Mouse (Mus musculus): ENCODE data around the gene Zbtb22. TPM values are rescaled to one million over a fixed set of nuclear protein-coding genes. Genes with fewer than 3 reads are reported as not detected.
"Not testable (repeated sequence)": the region's sequence is repeated elsewhere in the genome, so short reads cannot be mapped to it uniquely, and the experiment has no call there.

Zbtb22 gene
- polyA plus RNA-seq, 1 experiment from 2014 or later, result 7.9 TPM

DNA sequence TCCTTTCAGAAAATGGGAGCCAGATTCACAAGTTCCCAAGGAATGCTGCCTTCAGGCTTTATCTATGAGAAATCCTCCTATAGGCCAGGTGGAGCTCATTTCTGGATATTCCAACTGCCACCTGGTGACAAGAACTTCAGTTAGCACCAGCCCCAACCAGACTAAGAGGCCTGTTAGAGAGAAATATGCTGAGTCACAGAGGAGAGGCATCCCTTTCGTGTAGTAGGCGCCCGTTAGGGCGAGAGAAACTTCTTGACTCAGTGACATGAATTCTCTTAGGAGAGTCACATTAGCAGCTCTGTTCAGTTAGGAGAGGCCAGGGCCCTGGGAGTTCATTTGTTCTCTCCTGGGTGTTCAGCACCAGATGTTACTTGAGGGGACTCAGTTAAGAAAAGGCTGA, 16.1 kb upstream of the Zbtb22 start:
- no peaks in the 10 kb centered on the region for H3K9me3 ChIP-seq (ENCODE audit: low read length)

GRCm38 (mm10) chr17:33900281-33900988, 15.3 kb upstream of the Zbtb22 start:
- H3K27me3 ChIP-seq (ENCODE audit: insufficient read depth, low read length), result no peaks in the 10 kb centered on the region
- H3K4me2 ChIP-seq (ENCODE audit: low read depth, low read length), result 0 out of 2 replicates have a peak overlapping the region, but pooled peaks have one; percentile 10
- WGBS (ENCODE audit: insufficient replicate concordance), result 62% methylated on average over 7 of the region's 7 CpGs
- H3K9ac ChIP-seq (replicated peaks), result no peak overlapping the region
- H3K4me1 ChIP-seq (ENCODE audit: insufficient read depth), result peaks cover 29% of the 10 kb centered on the region
- no peaks in the 10 kb centered on the region for H3K9me3 ChIP-seq (ENCODE audit: low read length)
- H3K36me3 ChIP-seq (replicated peaks; ENCODE audit: insufficient read depth, low read length), result no peaks in the 10 kb centered on the region
- no peak overlapping the region for H3K4me3 ChIP-seq (ENCODE audit: low read depth, low read length)
- peak overlapping the region; percentile 64 for H3K27ac ChIP-seq (ENCODE audit: low read depth)
- DNase-seq (no peak), ATAC-seq (no peak)
- TF ChIP-seq EP300 (IDR thresholded peaks at IDR 0.05; ENCODE audit: low read depth), result no peak
- no peak for TF ChIP-seq CTCF (IDR thresholded peaks at IDR 0.05; ENCODE audit: low read depth)

More for the DNA sequence above, 16.1 kb upstream of the Zbtb22 start:
- H3K36me3 ChIP-seq (replicated peaks; ENCODE audit: insufficient read depth, low read length), result no peaks in the 10 kb centered on the region
- H3K4me1 ChIP-seq (ENCODE audit: insufficient read depth), result peaks cover 29% of the 10 kb centered on the region
- no peaks in the 10 kb centered on the region for H3K27me3 ChIP-seq (ENCODE audit: insufficient read depth, low read length)
- H3K9ac ChIP-seq (replicated peaks), result no peak overlapping the region
- H3K4me2 ChIP-seq (ENCODE audit: low read depth, low read length), result no peak overlapping the region
- DNase-seq (no peak), ATAC-seq (peak; percentile 62)
- H3K27ac ChIP-seq (ENCODE audit: low read depth), result peak overlapping the region; percentile 64
- no peak overlapping the region for H3K4me3 ChIP-seq (ENCODE audit: low read depth, low read length)
- WGBS (ENCODE audit: insufficient replicate concordance), result 32% methylated on average over 4 of the region's 4 CpGs
- no peak for TF ChIP-seq CTCF (IDR thresholded peaks at IDR 0.05; ENCODE audit: low read depth)
- peak; percentile 43; the same call in 1 of the 2 replicates for TF ChIP-seq EP300 (IDR thresholded peaks at IDR 0.05; ENCODE audit: low read depth)

DNA sequence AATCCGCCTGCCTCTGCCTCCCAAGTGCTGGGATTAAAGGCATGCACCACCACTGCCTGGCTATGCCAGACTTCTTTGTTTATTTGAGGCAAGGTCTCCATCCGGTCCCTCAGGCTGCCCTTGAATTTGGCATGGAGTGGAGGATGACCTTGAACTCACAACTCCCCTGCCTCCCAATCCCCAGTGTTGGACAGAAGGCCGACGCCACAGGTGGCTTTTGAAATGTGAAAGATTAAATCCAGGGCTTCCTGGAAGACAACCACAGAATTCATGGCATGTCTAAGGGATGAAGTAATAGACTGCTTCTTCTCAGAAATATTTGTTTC, 14.8 kb upstream of the Zbtb22 start:
- Histone ChIP-seq H3K9ac (replicated peaks) (no peak overlapping the region), H3K4me3 (ENCODE audit: low read depth, low read length) (no peak overlapping the region), H3K4me1 (ENCODE audit: insufficient read depth) (peaks cover 29% of the 10 kb centered on the region), H3K9me3 (ENCODE audit: low read length) (no peaks in the 10 kb centered on the region), H3K4me2 (ENCODE audit: low read depth, low read length) (no peak overlapping the region), H3K36me3 (replicated peaks; ENCODE audit: insufficient read depth, low read length) (no peaks in the 10 kb centered on the region), H3K27ac (ENCODE audit: low read depth) (no peak overlapping the region), H3K27me3 (ENCODE audit: insufficient read depth, low read length) (no peaks in the 10 kb centered on the region)
- 74% methylated on average over 4 of the region's 4 CpGs for WGBS (ENCODE audit: insufficient replicate concordance)
- DNase-seq, result no peak
- TF ChIP-seq EP300 (IDR thresholded peaks at IDR 0.05; ENCODE audit: low read depth) (no peak), CTCF (IDR thresholded peaks at IDR 0.05; ENCODE audit: low read depth) (no peak)
- no peak for ATAC-seq

DNA sequence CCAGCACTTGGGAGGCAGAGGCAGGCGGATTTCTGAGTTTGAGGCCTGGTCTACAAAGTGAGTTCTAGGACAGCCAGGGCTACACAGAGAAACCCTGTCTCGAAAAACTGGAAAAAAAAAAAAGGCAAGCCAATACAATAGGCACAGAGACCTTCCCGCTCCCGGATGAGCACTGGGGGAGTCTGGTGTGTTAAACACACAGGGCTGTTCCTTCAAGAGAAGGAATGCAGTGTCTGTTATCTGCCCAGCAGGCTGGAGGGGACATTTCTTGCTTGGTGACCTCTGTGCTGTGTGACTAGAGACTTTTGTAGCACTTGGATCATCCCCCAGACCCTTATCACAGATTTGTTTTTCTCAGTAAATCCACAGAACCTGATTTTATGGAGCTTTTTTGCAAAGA, 14.1 kb upstream of the Zbtb22 start:
- Histone ChIP-seq H3K4me3 (ENCODE audit: low read depth, low read length) (no peak overlapping the region), H3K36me3 (replicated peaks; ENCODE audit: insufficient read depth, low read length) (no peaks in the 10 kb centered on the region), H3K4me2 (ENCODE audit: low read depth, low read length) (no peak overlapping the region), H3K4me1 (ENCODE audit: insufficient read depth) (peaks cover 29% of the 10 kb centered on the region), H3K27ac (ENCODE audit: low read depth) (0 out of 2 replicates have a peak overlapping the region, but pooled peaks have one; percentile 34), H3K27me3 (ENCODE audit: insufficient read depth, low read length) (no peaks in the 10 kb centered on the region), H3K9me3 (ENCODE audit: low read length) (no peaks in the 10 kb centered on the region), H3K9ac (replicated peaks) (no peak overlapping the region)
- 78% methylated on average over 4 of the region's 4 CpGs for WGBS (ENCODE audit: insufficient replicate concordance)
- no peak for DNase-seq
- no peak for ATAC-seq
- TF ChIP-seq CTCF (IDR thresholded peaks at IDR 0.05; ENCODE audit: low read depth) (no peak), EP300 (IDR thresholded peaks at IDR 0.05; ENCODE audit: low read depth) (no peak)

- Histone ChIP-seq H3K4me2 (ENCODE audit: low read depth, low read length) (0 out of 2 replicates have a peak overlapping the region, but pooled peaks have one; percentile 9), H3K4me3 (ENCODE audit: low read depth, low read length) (no peak overlapping the region)
These were observed 13.6 kb upstream of the Zbtb22 start for GRCm38 (mm10) chr17:33902079-33902478.

DNA sequence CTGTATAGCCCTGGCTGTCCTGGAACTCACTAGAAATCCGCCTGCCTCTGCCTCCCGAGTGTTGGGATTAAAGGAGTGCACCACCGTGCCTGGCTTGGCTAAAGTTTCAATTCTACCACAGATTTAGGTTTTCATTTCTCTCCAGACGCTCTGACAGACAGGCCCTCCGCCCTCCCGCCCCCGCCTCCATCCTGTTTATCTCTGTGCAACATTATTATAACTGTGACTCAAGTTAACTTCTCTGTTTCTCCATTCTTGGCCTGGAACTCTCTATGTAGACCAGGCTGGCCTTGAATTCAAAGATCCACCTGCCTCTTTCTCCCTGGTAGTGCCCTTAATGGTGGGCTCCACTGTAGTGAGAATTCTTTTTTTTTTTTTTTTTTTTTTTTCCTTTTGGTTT, 13.2 kb upstream of the Zbtb22 start:
- no peaks in the 10 kb centered on the region for H3K36me3 ChIP-seq (replicated peaks; ENCODE audit: insufficient read depth, low read length)
- 49% methylated on average over 7 of the region's 7 CpGs for whole genome bisulfite sequencing (ENCODE audit: insufficient replicate concordance)
- H3K4me1 ChIP-seq (ENCODE audit: insufficient read depth), result peaks cover 29% of the 10 kb centered on the region
- no peak for DNase-seq
- H3K9ac ChIP-seq (replicated peaks), result no peak overlapping the region
- H3K9me3 ChIP-seq (ENCODE audit: low read length), result no peaks in the 10 kb centered on the region
- H3K4me2 ChIP-seq (ENCODE audit: low read depth, low read length), result 0 out of 2 replicates have a peak overlapping the region, but pooled peaks have one; percentile 9
- H3K27me3 ChIP-seq (ENCODE audit: insufficient read depth, low read length), result no peaks in the 10 kb centered on the region
- TF ChIP-seq CTCF (IDR thresholded peaks at IDR 0.05; ENCODE audit: low read depth) (no peak), EP300 (IDR thresholded peaks at IDR 0.05; ENCODE audit: low read depth) (no peak)
- ATAC-seq, result peak; percentile 19; the same call in 1 of the 2 replicates
- H3K4me3 ChIP-seq (ENCODE audit: low read depth, low read length), result no peak overlapping the region
- H3K27ac ChIP-seq (ENCODE audit: low read depth), result peak overlapping the region; percentile 31; the same call in 1 of the 2 replicates

More at GRCm38 (mm10) chr17:33902079-33902478, 13.6 kb upstream of the Zbtb22 start:
- H3K27ac ChIP-seq (ENCODE audit: low read depth), result 0 out of 2 replicates have a peak overlapping the region, but pooled peaks have one; percentile 34
- no peak overlapping the region for H3K9ac ChIP-seq (replicated peaks)
- H3K36me3 ChIP-seq (replicated peaks; ENCODE audit: insufficient read depth, low read length), result no peaks in the 10 kb centered on the region
- no peak for ATAC-seq
- H3K9me3 ChIP-seq (ENCODE audit: low read length), result no peaks in the 10 kb centered on the region
- DNase-seq, result no peak
- peaks cover 29% of the 10 kb centered on the region for H3K4me1 ChIP-seq (ENCODE audit: insufficient read depth)
- H3K27me3 ChIP-seq (ENCODE audit: insufficient read depth, low read length), result no peaks in the 10 kb centered on the region
- 58% methylated on average over 4 of the region's 4 CpGs for WGBS (ENCODE audit: insufficient replicate concordance)
- TF ChIP-seq CTCF (IDR thresholded peaks at IDR 0.05; ENCODE audit: low read depth) (no peak), EP300 (IDR thresholded peaks at IDR 0.05; ENCODE audit: low read depth) (no peak)

DNA sequence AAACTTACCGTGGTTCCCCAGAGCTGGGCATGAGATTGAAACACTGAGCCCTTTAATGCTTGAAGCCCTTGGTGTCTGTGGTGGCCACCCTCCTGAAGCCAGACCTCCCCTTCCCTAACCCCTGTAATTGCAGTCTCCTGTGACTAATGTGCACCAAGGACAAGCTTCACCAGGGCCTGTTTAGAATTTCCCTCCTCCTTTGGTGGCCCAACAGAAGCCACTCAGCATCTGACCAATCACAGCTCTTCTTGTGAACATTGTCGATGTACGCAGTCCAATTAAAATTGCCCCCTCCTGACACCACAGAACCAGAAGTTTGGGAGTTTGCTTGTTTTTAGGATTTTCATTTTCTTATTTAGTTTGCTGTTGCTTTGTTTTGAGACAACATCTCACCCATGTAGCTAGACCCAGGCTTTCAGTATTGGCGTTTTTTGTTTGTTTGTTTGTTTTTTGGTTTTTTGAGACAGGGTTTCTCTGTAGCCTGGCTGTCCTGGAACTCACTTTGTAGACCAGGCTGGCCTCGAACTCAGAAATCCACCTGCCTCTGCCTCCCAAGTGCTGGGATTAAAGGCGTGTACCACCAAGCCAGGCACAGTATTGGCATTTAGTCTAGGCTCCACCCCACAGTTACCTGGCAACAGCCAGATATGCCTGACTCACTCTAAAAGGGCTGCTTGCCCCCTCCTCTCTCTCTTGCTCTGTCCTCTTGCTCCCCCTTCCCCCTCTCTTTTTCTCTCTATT, 11.6 kb upstream of the Zbtb22 start:
- not testable (repeated sequence) for H3K27me3 ChIP-seq (ENCODE audit: insufficient read depth, low read length); H3K4me3 ChIP-seq (ENCODE audit: low read depth, low read length); H3K9ac ChIP-seq (replicated peaks); DNase-seq; H3K9me3 ChIP-seq (ENCODE audit: low read length); H3K4me2 ChIP-seq (ENCODE audit: low read depth, low read length); H3K36me3 ChIP-seq (replicated peaks; ENCODE audit: insufficient read depth, low read length); ATAC-seq
- WGBS (ENCODE audit: insufficient replicate concordance), result 76% methylated on average over 6 of the region's 6 CpGs
- Histone ChIP-seq H3K4me1 (ENCODE audit: insufficient read depth) (peaks cover 38% of the 10 kb centered on the region), H3K27ac (ENCODE audit: low read depth) (peak overlapping the region; percentile 11; the same call in 1 of the 2 replicates)

GRCm38 (mm10) chr17:33904835-33905234, 10.9 kb upstream of the Zbtb22 start, which contains the start of gene Platr17:
Gene Platr17, plus strand, starts transcription at chr17:33905135.
- not testable (repeated sequence) for H3K27me3 ChIP-seq (ENCODE audit: insufficient read depth, low read length); H3K9me3 ChIP-seq (ENCODE audit: low read length); H3K4me3 ChIP-seq (ENCODE audit: low read depth, low read length); H3K4me2 ChIP-seq (ENCODE audit: low read depth, low read length); ATAC-seq; H3K36me3 ChIP-seq (replicated peaks; ENCODE audit: insufficient read depth, low read length); DNase-seq; H3K9ac ChIP-seq (replicated peaks)
- H3K4me1 ChIP-seq (ENCODE audit: insufficient read depth), result peaks cover 38% of the 10 kb centered on the region
- H3K27ac ChIP-seq (ENCODE audit: low read depth), result peak within 1 kb of the TSS; percentile 11; the same call in 1 of the 2 replicates
- WGBS (ENCODE audit: insufficient replicate concordance), result 41% methylated on average over 3 of the region's 4 CpGs
